Mouse (Mus musculus) erythroblast, embryonic 14.5 days (primary cell): Measurements from ENCODE around the gene Nr1h3. TPM values are rescaled to one million over a fixed set of nuclear protein-coding genes. Genes with fewer than 3 reads are reported as not detected.

Experiments
- H3K27me3 ChIP-seq: 2 replicates; pipeline ENCODE4 v1.6.1; 2012; ENCODE audit warnings: inconsistent platforms; ENCODE audit not compliant: control insufficient read depth
- H3K36me3 ChIP-seq: 2 replicates; pipeline ENCODE4 v1.6.1; 2012; ENCODE audit warnings: mild to moderate bottlenecking, inconsistent platforms; ENCODE audit not compliant: control insufficient read depth
- H3K4me1 ChIP-seq: 2 replicates; pipeline ENCODE4 v1.6.1; 2012; ENCODE audit warnings: inconsistent platforms; ENCODE audit not compliant: control insufficient read depth
- H3K4me3 ChIP-seq: replicated peaks from 2 replicates; pipeline ENCODE3; 2012; ENCODE audit warnings: moderate library complexity, mild to moderate bottlenecking, inconsistent platforms
- H3K9me3 ChIP-seq: 2 replicates; pipeline ENCODE4 v1.6.1; 2012; ENCODE audit warnings: low read length, inconsistent platforms, mixed read lengths; ENCODE audit not compliant: control insufficient read depth
- GATA1 ChIP-seq: IDR thresholded peaks from 2 replicates; pipeline ENCODE4 v1.6.1; 2012; ENCODE audit warnings: low read length, inconsistent platforms, mixed read lengths
- TAL1 ChIP-seq: IDR thresholded peaks from 3 replicates; pipeline ENCODE4 v1.6.1; 2012; ENCODE audit warnings: low read length, inconsistent platforms, mixed read lengths
- polyA plus RNA-seq: library from polyadenylated mRNA; stranded (reverse); fragments of >175 nt; gene quantifications from 2 replicates; pipeline ENCODE4 v1.2.3, GENCODE M21; 2012

Nr1h3 gene
- polyA plus RNA-seq, 1 experiment, result 0.50 TPM

GRCm38 (mm10) chr2:91229735-91230134 is 27.1 kb upstream of the Nr1h3 start:
- peaks cover 18% of the 10 kb centered on the region for H3K36me3 ChIP-seq
- H3K27me3 ChIP-seq, result no peaks in the 10 kb centered on the region
- no peaks in the 10 kb centered on the region for H3K4me1 ChIP-seq
- H3K4me3 ChIP-seq, result no peak overlapping the region
- TF ChIP-seq TAL1 (no peak), GATA1 (no peak)
- H3K9me3 ChIP-seq, result no peaks in the 10 kb centered on the region

- H3K36me3 ChIP-seq, result no peaks in the 10 kb centered on the region
- no peak overlapping the region for H3K4me3 ChIP-seq
- H3K4me1 ChIP-seq, result no peaks in the 10 kb centered on the region
- TF ChIP-seq GATA1 (no peak), TAL1 (no peak)
- H3K27me3 ChIP-seq, result no peaks in the 10 kb centered on the region
- H3K9me3 ChIP-seq, result no peaks in the 10 kb centered on the region
These were observed 21.0 kb upstream of the Nr1h3 start for GRCm38 (mm10) chr2:91223614-91224013.

- Histone ChIP-seq H3K4me1 (no peaks in the 10 kb centered on the region), H3K27me3 (no peaks in the 10 kb centered on the region), H3K4me3 (no peak overlapping the region), H3K9me3 (no peaks in the 10 kb centered on the region), H3K36me3 (peaks cover 15% of the 10 kb centered on the region)
- TF ChIP-seq TAL1 (no peak), GATA1 (no peak)
These were observed 17.9 kb upstream of the Nr1h3 start for GRCm38 (mm10) chr2:91220501-91220900.

DNA sequence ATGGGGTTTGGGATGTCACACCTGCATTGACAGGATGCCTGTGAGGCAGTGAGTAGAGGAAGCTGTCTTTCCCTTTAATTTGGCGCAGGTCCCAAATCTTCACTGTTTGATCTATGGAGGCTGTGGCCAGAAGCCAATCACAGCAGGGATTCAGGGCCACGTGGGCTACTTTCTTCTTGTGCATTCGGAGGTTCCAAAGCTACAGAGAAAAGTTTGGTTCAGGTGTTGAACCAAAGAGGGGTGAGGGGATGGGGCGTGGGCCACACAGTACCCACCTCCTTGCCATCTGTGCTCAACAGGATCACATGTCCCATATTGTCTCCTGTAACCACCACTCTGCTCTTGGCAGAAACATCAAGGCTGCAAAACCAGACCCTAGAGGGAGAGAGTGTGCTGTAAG is 14.4 kb upstream of the Nr1h3 start:
- H3K9me3 ChIP-seq, result no peaks in the 10 kb centered on the region
- TF ChIP-seq TAL1 (no peak), GATA1 (no peak)
- no peak overlapping the region for H3K4me3 ChIP-seq
- no peaks in the 10 kb centered on the region for H3K27me3 ChIP-seq
- peaks cover 34% of the 10 kb centered on the region for H3K36me3 ChIP-seq
- H3K4me1 ChIP-seq, result no peaks in the 10 kb centered on the region

GRCm38 (mm10) chr2:91213311-91213710 is 10.7 kb upstream of the Nr1h3 start:
- Histone ChIP-seq H3K4me1 (no peaks in the 10 kb centered on the region), H3K9me3 (no peaks in the 10 kb centered on the region), H3K36me3 (peaks cover 68% of the 10 kb centered on the region), H3K4me3 (no peak overlapping the region), H3K27me3 (no peaks in the 10 kb centered on the region)
- no peak for TF ChIP-seq TAL1
- no peak for TF ChIP-seq GATA1

- H3K36me3 ChIP-seq, result peaks cover 54% of the 10 kb centered on the region
- no peaks in the 10 kb centered on the region for H3K9me3 ChIP-seq
- no peaks in the 10 kb centered on the region for H3K27me3 ChIP-seq
- no peak overlapping the region for H3K4me3 ChIP-seq
- TF ChIP-seq TAL1 (no peak), GATA1 (no peak)
- peaks cover 29% of the 10 kb centered on the region for H3K4me1 ChIP-seq
These were observed 3.7 kb upstream of the Nr1h3 start for GRCm38 (mm10) chr2:91206254-91206775.

DNA sequence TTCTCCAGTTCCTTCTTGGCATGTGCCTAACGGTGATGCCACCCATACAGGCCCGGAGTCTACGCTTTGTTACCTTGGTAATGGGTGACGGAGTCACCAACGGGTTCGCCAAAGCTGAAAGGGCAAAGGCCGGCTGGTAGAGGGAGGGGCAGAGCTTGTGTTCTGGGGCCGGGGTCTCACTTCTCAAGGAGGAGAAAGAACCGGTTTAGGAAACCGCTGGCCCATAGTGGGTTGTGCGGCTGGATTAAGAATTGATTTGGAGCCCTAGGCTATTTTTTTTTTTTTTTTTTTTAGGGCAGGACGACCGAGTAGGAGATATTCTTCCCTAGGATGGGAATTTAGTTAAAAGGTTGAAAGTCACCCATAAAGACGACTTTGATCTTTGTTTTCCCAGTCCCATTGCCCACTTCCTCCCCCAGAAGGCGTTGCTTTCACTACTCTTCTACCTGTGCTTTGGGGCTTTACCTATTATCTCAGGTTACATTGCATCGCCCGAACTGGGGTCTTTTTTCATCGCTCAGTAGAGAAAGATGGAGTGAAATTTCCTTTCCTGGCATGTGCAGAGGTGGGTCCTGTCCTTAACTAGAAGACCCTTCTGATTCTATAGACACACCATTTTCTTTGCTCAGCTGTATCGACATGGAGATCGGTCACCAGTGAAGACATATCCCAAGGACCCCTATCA is 480 bp upstream of the Nr1h3 start:
- Histone ChIP-seq H3K4me3 (peak overlapping the region; percentile 85), H3K9me3 (no peaks in the 10 kb centered on the region), H3K36me3 (peaks cover 26% of the 10 kb centered on the region), H3K27me3 (no peaks in the 10 kb centered on the region), H3K4me1 (peaks cover 29% of the 10 kb centered on the region)
- TF ChIP-seq TAL1 (no peak), GATA1 (no peak)

GRCm38 (mm10) chr2:91198888-91199287 is 3.7 kb downstream of the Nr1h3 start:
- Histone ChIP-seq H3K4me1 (peaks cover 31% of the 10 kb centered on the region), H3K9me3 (no peaks in the 10 kb centered on the region), H3K36me3 (no peaks in the 10 kb centered on the region), H3K27me3 (peaks cover 31% of the 10 kb centered on the region), H3K4me3 (no peak overlapping the region)
- TF ChIP-seq TAL1 (no peak), GATA1 (no peak)

DNA sequence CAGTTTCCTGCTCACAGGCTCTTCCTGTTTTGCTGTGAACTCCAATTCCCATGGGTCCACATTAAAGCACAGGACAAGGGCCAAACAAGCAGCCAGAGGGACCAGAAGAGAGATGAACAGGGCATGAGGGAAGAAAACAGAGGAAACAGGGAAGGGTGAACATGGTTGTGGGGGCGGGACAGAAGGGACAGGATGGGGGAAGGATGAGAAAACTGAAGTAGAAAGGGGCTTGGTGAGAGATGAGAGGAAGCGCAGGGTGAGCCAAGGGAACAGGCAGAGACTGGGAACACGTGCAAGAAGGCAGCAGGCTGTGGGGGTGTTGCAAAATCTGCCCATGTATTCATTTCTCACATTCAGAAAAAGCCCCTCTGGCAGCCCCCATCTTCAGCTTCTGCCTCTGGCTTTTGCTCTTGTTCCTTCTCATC is 6.0 kb downstream of the Nr1h3 start:
- Histone ChIP-seq H3K36me3 (no peaks in the 10 kb centered on the region; the same call in 1 of the 2 replicates), H3K4me3 (no peak overlapping the region), H3K9me3 (no peaks in the 10 kb centered on the region), H3K4me1 (peaks cover 11% of the 10 kb centered on the region), H3K27me3 (peaks cover 43% of the 10 kb centered on the region)
- TF ChIP-seq GATA1, result no peak
- no peak for TF ChIP-seq TAL1

- Histone ChIP-seq H3K4me1 (peaks cover 8% of the 10 kb centered on the region), H3K36me3 (no peaks in the 10 kb centered on the region; the same call in 1 of the 2 replicates), H3K27me3 (peaks cover 45% of the 10 kb centered on the region), H3K4me3 (peak overlapping the region; percentile 46), H3K9me3 (no peaks in the 10 kb centered on the region)
- TF ChIP-seq GATA1, result no peak
- no peak for TF ChIP-seq TAL1
These were observed 7.9 kb downstream of the Nr1h3 start for GRCm38 (mm10) chr2:91194624-91195332.
